Mouse (Mus musculus) heart, adult 8-10 months (tissue): ENCODE results near the gene Wdr4. TPM values are rescaled to one million over a fixed set of nuclear protein-coding genes. Genes with fewer than 3 reads are reported as not detected.

Experiments used
- DNase-seq: peaks from one replicate; pipeline ENCODE4 v3.0.0; 2022; ENCODE audit warnings: low spot score
- total RNA-seq, 4 experiments: library from RNA; stranded (reverse); gene quantifications; 2 replicates each; pipeline ENCODE4 v1.2.4; 2022

Wdr4 gene
- total RNA-seq, 4 experiments from 2014 or later = 6.4 to 7.1 (median 6.8) TPM

GRCm38 (mm10) chr17:31497726-31498125 lies 22.1 kb downstream of the Wdr4 start:
- DNase-seq = no peak

GRCm38 (mm10) chr17:31494989-31495388 lies 24.8 kb downstream of the Wdr4 start:
- DNase-seq = no peak

- DNase-seq = peak; percentile 81
Measured at GRCm38 (mm10) chr17:31492416-31492815, 27.4 kb downstream of the Wdr4 start.

- no peak for DNase-seq
Measured at GRCm38 (mm10) chr17:31491355-31491754, 28.4 kb downstream of the Wdr4 start.

GRCm38 (mm10) chr17:31487433-31488060 lies 32.2 kb downstream of the Wdr4 start:
- no peak for DNase-seq

- DNase-seq = no peak
Measured at GRCm38 (mm10) chr17:31486616-31487198, 33.1 kb downstream of the Wdr4 start.

- DNase-seq = no peak
Measured at GRCm38 (mm10) chr17:31479108-31479844, 40.5 kb downstream of the Wdr4 start.

GRCm38 (mm10) chr17:31478606-31479005 lies 41.2 kb downstream of the Wdr4 start:
- DNase-seq = no peak

GRCm38 (mm10) chr17:31474388-31474787 lies 45.4 kb downstream of the Wdr4 start:
- no peak for DNase-seq

GRCm38 (mm10) chr17:31470766-31471418 lies 48.9 kb downstream of the Wdr4 start:
- DNase-seq = no peak

GRCm38 (mm10) chr17:31468496-31468895 lies 51.3 kb downstream of the Wdr4 start:
- no peak for DNase-seq

- DNase-seq = no peak
Measured at GRCm38 (mm10) chr17:31466854-31467253, 52.9 kb downstream of the Wdr4 start.

GRCm38 (mm10) chr17:31462506-31462905 lies 57.3 kb downstream of the Wdr4 start:
- DNase-seq = no peak

GRCm38 (mm10) chr17:31460416-31460815 lies 59.4 kb downstream of the Wdr4 start:
- DNase-seq = no peak

GRCm38 (mm10) chr17:31456723-31457567 lies 62.8 kb downstream of the Wdr4 start:
- DNase-seq = no peak

- no peak for DNase-seq
Measured at GRCm38 (mm10) chr17:31454056-31454455, 65.7 kb downstream of the Wdr4 start.

- no peak for DNase-seq
Measured at GRCm38 (mm10) chr17:31453476-31453875, 66.3 kb downstream of the Wdr4 start.

- no peak for DNase-seq
Measured at GRCm38 (mm10) chr17:31452816-31453215, 67.0 kb downstream of the Wdr4 start.

- DNase-seq = no peak
Measured at GRCm38 (mm10) chr17:31451179-31451708, 68.5 kb downstream of the Wdr4 start.

GRCm38 (mm10) chr17:31450206-31450605 lies 69.6 kb downstream of the Wdr4 start:
- DNase-seq = no peak

- no peak for DNase-seq
Measured at GRCm38 (mm10) chr17:31448519-31448918, 71.3 kb downstream of the Wdr4 start.
